Mouse (Mus musculus): ENCODE results near the gene Cryzl2. TPM values are rescaled to one million over a fixed set of nuclear protein-coding genes. Genes with fewer than 3 reads are reported as not detected.

Gene Cryzl2
- total and polyA plus RNA-seq, 3 experiments, result 0.04 to 0.12 TPM; not detected in 1

DNA sequence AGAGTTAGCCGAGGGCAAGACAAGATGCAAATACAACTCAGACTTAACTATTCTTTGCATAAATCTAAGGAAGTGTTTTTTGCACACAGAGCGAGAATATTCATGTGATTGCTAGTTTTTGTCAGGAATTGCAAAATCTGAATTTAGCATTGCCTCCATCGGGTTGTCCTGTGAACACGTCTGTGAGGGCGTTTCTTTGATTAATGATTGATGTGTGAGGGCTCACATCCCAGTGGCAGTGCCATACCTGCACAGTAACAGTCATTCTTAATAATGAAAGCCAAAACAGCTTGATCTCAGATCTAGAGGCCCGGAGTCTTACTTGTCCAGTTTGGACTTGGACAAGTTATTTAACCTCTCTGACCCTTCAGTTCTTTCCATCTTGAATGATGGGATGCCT, 44.7 kb downstream of the Cryzl2 start:
- H3K9ac ChIP-seq (ENCODE audit: control insufficient read depth, low read depth, low read length, poor library complexity, severe bottlenecking), result no peak overlapping the region

DNA sequence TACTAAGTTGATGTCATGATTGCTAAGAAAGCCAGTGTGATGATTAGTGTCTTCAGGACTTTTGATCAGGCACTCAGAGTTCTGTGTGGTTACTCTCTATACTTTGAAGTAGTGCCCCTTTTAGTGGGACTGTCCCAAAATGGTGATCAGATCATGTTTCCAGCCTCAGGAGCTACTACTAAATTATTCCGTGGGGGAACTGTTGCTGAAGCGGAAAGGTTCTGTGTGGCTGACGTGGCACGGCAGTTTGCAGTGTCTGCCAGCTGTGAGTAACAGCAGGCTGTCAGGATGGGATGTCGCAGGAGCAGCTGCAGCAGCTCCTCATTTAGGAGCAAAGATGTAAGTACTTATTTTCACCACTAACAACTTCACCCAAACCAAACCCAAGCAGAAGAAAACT, 48.1 kb downstream of the Cryzl2 start, which contains the start of gene Sec16b:
Sec16b (plus strand) TSS at position 207 of the 400 bp plus-strand sequence.
- no peak within 1 kb of the TSS for H3K9ac ChIP-seq (ENCODE audit: control insufficient read depth, low read depth, low read length, poor library complexity, severe bottlenecking)

More for the DNA sequence above, 44.7 kb downstream of the Cryzl2 start:
- TF ChIP-seq POLR2AphosphoS2 (IDR thresholded peaks at IDR 0.05; ENCODE audit: low read length) (no peak), KAT2A (conservative IDR thresholded peaks at IDR 0.05; ENCODE audit: low read depth, low read length) (no peak), TBP (IDR thresholded peaks at IDR 0.05; ENCODE audit: low read depth, low read length) (no peak), TCF12 (IDR thresholded peaks at IDR 0.05; ENCODE audit: low read depth, low read length) (no peak), SMC3 (IDR thresholded peaks at IDR 0.05; ENCODE audit: low read depth, low read length) (no peak), ZKSCAN1 (IDR thresholded peaks at IDR 0.05; ENCODE audit: low read depth, low read length) (no peak), SIN3A (IDR thresholded peaks at IDR 0.05; ENCODE audit: low read length) (no peak), ELF1 (IDR thresholded peaks at IDR 0.05; ENCODE audit: low read depth, low read length) (no peak), POLR2AphosphoS5 (IDR thresholded peaks at IDR 0.05; ENCODE audit: borderline replicate concordance, low read depth, low read length) (no peak), MYC (IDR thresholded peaks at IDR 0.05; ENCODE audit: low read depth, low read length) (no peak), ETS1 (IDR thresholded peaks at IDR 0.05; ENCODE audit: low read depth, low read length) (no peak), JUND (IDR thresholded peaks at IDR 0.05; ENCODE audit: low read depth, low read length) (no peak), GABPA (IDR thresholded peaks at IDR 0.05; ENCODE audit: low read depth, low read length) (no peak), MAX (IDR thresholded peaks at IDR 0.05; ENCODE audit: low read length) (no peak), MYB (IDR thresholded peaks at IDR 0.05; ENCODE audit: low read depth, low read length) (no peak), E2F4 (IDR thresholded peaks at IDR 0.05; ENCODE audit: borderline replicate concordance, low read depth, low read length) (no peak), NELFE (IDR thresholded peaks at IDR 0.05; ENCODE audit: low read depth, low read length) (no peak)
- H3K27me3 ChIP-seq (ENCODE audit: control insufficient read depth in 1 of 2, insufficient read depth in 2 of 2, low read length in 2 of 2), result no peaks in the 10 kb centered on the region
- no peaks in the 10 kb centered on the region for H3K36me3 ChIP-seq (ENCODE audit: control insufficient read depth in 1 of 2, insufficient read depth in 2 of 2, low read length in 2 of 2)
- H3K4me3 ChIP-seq (ENCODE audit: control insufficient read depth in 1 of 2, insufficient read depth in 1 of 2, low read depth in 2 of 2, low read length in 2 of 2), result no peak overlapping the region
- H3K9me3 ChIP-seq (replicated peaks; ENCODE audit: insufficient read depth, low read length), result no peaks in the 10 kb centered on the region
- no peaks in the 10 kb centered on the region for H3K4me1 ChIP-seq (ENCODE audit: control insufficient read depth in 1 of 2, insufficient read depth in 2 of 2, low read length in 2 of 2)
- H3K27ac ChIP-seq (ENCODE audit: control insufficient read depth, low read depth, low read length), result no peak overlapping the region
- no peaks in the 10 kb centered on the region for H3K79me2 ChIP-seq (ENCODE audit: control insufficient read depth, insufficient read depth, low read length, poor library complexity)
- DNase-seq (ENCODE audit: low read depth, low spot score), result no peak

More for the DNA sequence above, 48.1 kb downstream of the Cryzl2 start, which contains the start of gene Sec16b:
- Histone ChIP-seq H3K9me3 (replicated peaks; ENCODE audit: insufficient read depth, low read length) (no peaks in the 10 kb centered on the region), H3K27ac (ENCODE audit: control insufficient read depth, low read depth, low read length) (no peak within 1 kb of the TSS), H3K36me3 (ENCODE audit: control insufficient read depth in 1 of 2, insufficient read depth in 2 of 2, low read length in 2 of 2) (peaks cover 0 to 2% of the 10 kb centered on the region in 2 experiments; a peak in 1 of 4 replicates), H3K79me2 (ENCODE audit: control insufficient read depth, insufficient read depth, low read length, poor library complexity) (no peaks in the 10 kb centered on the region), H3K4me1 (ENCODE audit: control insufficient read depth in 1 of 2, insufficient read depth in 2 of 2, low read length in 2 of 2) (no peaks in the 10 kb centered on the region; a peak in 1 of 4 replicates), H3K27me3 (ENCODE audit: control insufficient read depth in 1 of 2, insufficient read depth in 2 of 2, low read length in 2 of 2) (no peaks in the 10 kb centered on the region), H3K4me3 (ENCODE audit: control insufficient read depth in 1 of 2, insufficient read depth in 1 of 2, low read depth in 2 of 2, low read length in 2 of 2) (no peak within 1 kb of the TSS)
- DNase-seq (ENCODE audit: low read depth, low spot score), result no peak
- TF ChIP-seq CHD1 (IDR thresholded peaks at IDR 0.05; ENCODE audit: low read depth, low read length) (no peak), CHD2 (IDR thresholded peaks at IDR 0.05; ENCODE audit: low read length) (no peak), ELF1 (IDR thresholded peaks at IDR 0.05; ENCODE audit: low read depth, low read length) (no peak), MXI1 (IDR thresholded peaks at IDR 0.05; ENCODE audit: low read depth, low read length) (no peak), KAT2A (conservative IDR thresholded peaks at IDR 0.05; ENCODE audit: low read depth, low read length) (no peak), MAFK (IDR thresholded peaks at IDR 0.05; ENCODE audit: borderline replicate concordance, low read depth, low read length) (no peak), SMC3 (IDR thresholded peaks at IDR 0.05; ENCODE audit: low read depth, low read length) (no peak), POLR2AphosphoS2 (IDR thresholded peaks at IDR 0.05; ENCODE audit: low read length) (no peak), TAL1 (IDR thresholded peaks at IDR 0.05; ENCODE audit: low read length) (no peak), BHLHE40 (IDR thresholded peaks at IDR 0.05; ENCODE audit: borderline replicate concordance, low read depth, low read length) (no peak), TCF12 (IDR thresholded peaks at IDR 0.05; ENCODE audit: low read depth, low read length) (no peak), ZMIZ1 (IDR thresholded peaks at IDR 0.05; ENCODE audit: low read depth, low read length) (no peak), GABPA (IDR thresholded peaks at IDR 0.05; ENCODE audit: low read depth, low read length) (no peak), USF1 (IDR thresholded peaks at IDR 0.05; ENCODE audit: low read depth, low read length) (no peak), GATA1 (IDR thresholded peaks at IDR 0.05; ENCODE audit: low read depth, low read length) (no peak), UBTF (IDR thresholded peaks at IDR 0.05; ENCODE audit: borderline replicate concordance, insufficient read depth, low read depth, low read length) (no peak), POLR2A (IDR thresholded peaks at IDR 0.05; ENCODE audit: control insufficient read depth in 1 of 2, insufficient read depth in 1 of 2, low read depth in 1 of 2, low read length in 2 of 2, poor library complexity in 1 of 2) (no peak), E2F4 (IDR thresholded peaks at IDR 0.05; ENCODE audit: borderline replicate concordance, low read depth, low read length) (no peak)

All from MEL (cell line).